Mouse (Mus musculus) kidney, embryonic 14.5 days (tissue): Measurements from ENCODE around the gene Patz1. TPM values are rescaled to one million over a fixed set of nuclear protein-coding genes. Genes with fewer than 3 reads are reported as not detected.
A peak's percentile ranks its signal among the peaks of the same experiment; 100 is the strongest.

Source experiments
- ATAC-seq: fragments of 200-750 bp; cut with Nextera tagmentation; 2 replicates; pipeline ENCODE4 v1.8.0; 2017; ENCODE audit warnings: moderate number of reproducible peaks, mild to moderate bottlenecking, moderate TSS enrichment, moderate library complexity; ENCODE audit not compliant: low FRiP score, low TSS enrichment
- H3K27ac ChIP-seq: fragments of 300-500 bp; sonication (generic); 2 replicates; pipeline ENCODE4 v1.5.1; 2014; ENCODE audit warnings: low read depth, mild to moderate bottlenecking, low read length, moderate library complexity, mixed read lengths
- H3K27me3 ChIP-seq: fragments of 300-500 bp; sonication (generic); 2 replicates; pipeline ENCODE4 v1.6.1; 2014; ENCODE audit warnings: mild to moderate bottlenecking, low read length; ENCODE audit not compliant: control insufficient read depth, insufficient read depth
- H3K36me3 ChIP-seq: fragments of 300-500 bp; sonication (generic); 2 replicates; pipeline ENCODE4 v1.6.1; 2014; ENCODE audit warnings: low read length, mixed read lengths; ENCODE audit not compliant: control insufficient read depth, insufficient read depth
- H3K4me1 ChIP-seq: fragments of 300-500 bp; sonication (generic); 2 replicates; pipeline ENCODE4 v1.6.1; 2014; ENCODE audit warnings: low read length, mixed read lengths; ENCODE audit not compliant: control insufficient read depth, insufficient read depth
- H3K4me2 ChIP-seq: fragments of 300-500 bp; sonication (generic); replicated peaks from 2 replicates; pipeline ENCODE4 v1.6.1; 2014; ENCODE audit warnings: low read depth, mild to moderate bottlenecking, low read length
- H3K4me3 ChIP-seq: fragments of 300-500 bp; sonication (generic); 2 replicates; pipeline ENCODE4 v1.5.1; 2014; ENCODE audit warnings: mild to moderate bottlenecking, low read length
- H3K9ac ChIP-seq: fragments of 300-500 bp; sonication (generic); 2 replicates; pipeline ENCODE4 v1.6.1; 2014; ENCODE audit warnings: low read depth, mild to moderate bottlenecking, low read length, moderate library complexity
- H3K9me3 ChIP-seq: fragments of 300-500 bp; sonication (generic); 2 replicates; pipeline ENCODE4 v1.6.1; 2016; ENCODE audit warnings: low read length; ENCODE audit not compliant: control insufficient read depth
- whole genome bisulfite sequencing: fragments of 180-500 bp; shearing (Covaris S2); extraction: QIAGEN DNeasy Blood & Tissue Kit; methylation state at CpG from one replicate; pipeline ENCODE4 v1.1.7; 2014; 5-methylcytosine and 5-hydroxymethylcytosine counted together
- polyA plus RNA-seq: library from polyadenylated mRNA; unstranded; fragments of >200 nt; fragmentation: Nextera tagmentation; extraction: Ambion mirVana; gene quantifications from 2 replicates; pipeline ENCODE4 v1.2.1, GENCODE M21; 2014

Gene Patz1
- polyA plus RNA-seq, 1 experiment from 2014 or later, result 76.6 TPM

DNA sequence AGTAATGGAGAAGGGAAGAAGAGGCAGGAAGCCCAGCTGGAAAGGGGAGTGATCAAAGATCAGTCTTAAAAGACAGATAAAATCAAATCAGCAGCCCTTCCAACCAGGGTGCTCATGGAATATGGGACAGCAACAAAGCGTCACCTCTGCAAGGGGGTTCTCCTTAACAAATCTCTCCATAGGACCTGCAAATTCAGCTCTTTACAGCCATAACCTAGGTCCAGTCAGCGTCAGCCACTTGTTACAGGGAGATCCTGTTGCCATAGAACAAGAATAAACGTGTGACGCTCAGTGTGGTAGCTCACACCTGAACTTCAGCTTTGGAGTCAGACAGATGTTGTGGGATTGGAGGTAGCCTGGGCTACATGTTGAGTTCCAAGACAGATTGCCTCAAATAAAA is 19.4 kb upstream of the Patz1 start:
- H3K4me2 ChIP-seq, result no peak overlapping the region
- no peak overlapping the region for H3K4me3 ChIP-seq
- no peaks in the 10 kb centered on the region for H3K27me3 ChIP-seq
- H3K9me3 ChIP-seq, result no peaks in the 10 kb centered on the region
- no peaks in the 10 kb centered on the region for H3K36me3 ChIP-seq
- H3K27ac ChIP-seq, result no peak overlapping the region
- H3K9ac ChIP-seq, result no peak overlapping the region
- peaks cover 10% of the 10 kb centered on the region; the same call in 1 of the 2 replicates for H3K4me1 ChIP-seq
- no peak for ATAC-seq
- 14% methylated on average over 4 of the region's 4 CpGs for WGBS

DNA sequence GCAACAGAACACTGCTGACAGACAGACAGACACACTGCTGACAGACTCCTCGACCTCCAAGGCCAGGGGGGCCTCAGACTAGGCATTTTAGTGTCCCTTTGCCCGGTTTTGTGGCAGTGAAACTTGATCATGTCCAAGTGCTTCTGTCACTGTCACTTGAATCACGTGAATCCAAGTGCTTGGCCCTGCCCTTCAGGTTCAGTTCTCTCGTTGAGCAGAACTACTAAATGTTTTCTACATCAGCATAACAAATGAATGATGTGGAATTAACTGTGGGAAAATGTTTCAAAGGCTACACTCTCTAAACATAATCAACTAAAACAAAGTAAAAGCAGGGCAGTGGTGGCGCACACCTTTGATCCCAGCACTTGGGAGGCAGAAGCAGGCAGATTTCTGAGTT is 10.3 kb upstream of the Patz1 start:
- WGBS, result 52% methylated on average over 5 of the region's 5 CpGs
- Histone ChIP-seq H3K4me3 (no peak overlapping the region), H3K9ac (no peak overlapping the region), H3K4me1 (no peaks in the 10 kb centered on the region), H3K9me3 (peaks cover 5% of the 10 kb centered on the region; the same call in 1 of the 2 replicates), H3K27ac (no peak overlapping the region), H3K4me2 (no peak overlapping the region), H3K27me3 (no peaks in the 10 kb centered on the region), H3K36me3 (no peaks in the 10 kb centered on the region)
- ATAC-seq, result no peak

DNA sequence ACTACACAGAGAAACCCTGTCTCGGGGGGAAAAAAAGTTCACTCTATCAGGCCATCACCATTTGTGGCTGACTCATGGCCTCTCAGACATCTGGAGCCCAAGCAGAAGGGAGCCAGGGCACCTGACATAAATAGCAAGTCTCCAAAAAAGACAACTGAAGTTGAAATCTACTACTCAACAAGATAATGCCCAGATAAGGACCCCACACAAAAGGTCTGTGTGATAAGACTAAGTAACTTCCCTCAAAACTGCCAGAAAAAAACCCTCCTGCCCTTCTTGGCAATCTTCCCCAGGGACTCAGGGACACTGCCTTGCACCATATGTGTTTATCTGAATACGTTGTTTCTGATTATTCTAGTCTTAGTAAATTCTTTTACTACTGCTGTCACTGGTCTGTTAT is 8.9 kb upstream of the Patz1 start:
- H3K9ac ChIP-seq, result no peak overlapping the region
- no peak overlapping the region for H3K4me2 ChIP-seq
- H3K27me3 ChIP-seq, result no peaks in the 10 kb centered on the region
- ATAC-seq, result no peak
- H3K9me3 ChIP-seq, result peaks cover 5% of the 10 kb centered on the region; the same call in 1 of the 2 replicates
- 84% methylated on average over 2 of the region's 2 CpGs for WGBS
- H3K4me3 ChIP-seq, result no peak overlapping the region
- H3K4me1 ChIP-seq, result no peaks in the 10 kb centered on the region
- no peak overlapping the region for H3K27ac ChIP-seq
- H3K36me3 ChIP-seq, result no peaks in the 10 kb centered on the region

DNA sequence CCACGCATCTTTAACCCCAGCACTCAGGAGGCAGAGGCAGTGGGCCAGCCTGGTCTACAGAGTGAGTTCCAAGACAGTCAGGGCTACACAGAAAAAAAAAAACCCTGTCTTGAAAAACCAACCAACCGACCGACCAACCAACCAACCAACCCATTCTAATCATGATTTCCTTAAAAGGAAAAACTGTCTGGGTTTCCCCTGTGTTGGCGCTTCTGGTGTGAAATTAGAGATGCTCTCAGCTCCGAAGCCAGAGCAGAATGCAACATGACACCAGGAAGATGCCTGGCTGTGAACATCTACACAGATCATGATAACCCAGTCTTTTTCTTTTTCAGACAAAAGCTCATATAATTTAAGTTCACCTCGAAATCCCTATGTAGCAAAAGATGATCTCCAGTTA is 5.8 kb upstream of the Patz1 start:
- no peak for ATAC-seq
- Histone ChIP-seq H3K4me3 (no peak overlapping the region), H3K27me3 (no peaks in the 10 kb centered on the region), H3K9me3 (peaks cover 5% of the 10 kb centered on the region; the same call in 1 of the 2 replicates), H3K36me3 (no peaks in the 10 kb centered on the region), H3K4me1 (peaks cover 5% of the 10 kb centered on the region; the same call in 1 of the 2 replicates), H3K4me2 (no peak overlapping the region), H3K9ac (no peak overlapping the region), H3K27ac (no peak overlapping the region)
- WGBS, result 64% methylated on average over 6 of the region's 6 CpGs

DNA sequence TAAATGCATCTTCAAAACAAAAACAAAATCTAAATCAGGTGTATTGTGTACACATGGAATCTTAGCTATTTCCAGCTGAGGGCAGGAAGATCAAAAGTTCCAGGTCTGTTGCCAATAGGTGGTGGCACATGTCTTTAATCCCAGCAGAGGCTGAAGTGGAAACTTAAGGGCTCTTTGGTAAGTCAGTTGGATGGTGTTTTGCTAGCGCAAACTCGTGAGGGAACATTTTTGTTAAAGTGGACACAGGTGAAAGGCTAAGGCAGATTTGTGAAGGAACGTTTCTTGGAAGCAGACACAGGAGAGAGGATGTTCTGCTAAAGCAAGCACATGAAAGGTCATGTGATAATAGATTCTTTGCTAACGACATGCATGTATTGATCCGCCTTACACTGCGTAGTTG is 5.0 kb upstream of the Patz1 start:
- Histone ChIP-seq H3K27me3 (no peaks in the 10 kb centered on the region), H3K4me2 (no peak overlapping the region), H3K4me3 (no peak overlapping the region), H3K4me1 (peaks cover 9% of the 10 kb centered on the region), H3K36me3 (no peaks in the 10 kb centered on the region), H3K9me3 (peaks cover 5% of the 10 kb centered on the region; the same call in 1 of the 2 replicates), H3K27ac (no peak overlapping the region), H3K9ac (no peak overlapping the region)
- no peak for ATAC-seq
- 92% methylated on average over 6 of the region's 6 CpGs for WGBS

DNA sequence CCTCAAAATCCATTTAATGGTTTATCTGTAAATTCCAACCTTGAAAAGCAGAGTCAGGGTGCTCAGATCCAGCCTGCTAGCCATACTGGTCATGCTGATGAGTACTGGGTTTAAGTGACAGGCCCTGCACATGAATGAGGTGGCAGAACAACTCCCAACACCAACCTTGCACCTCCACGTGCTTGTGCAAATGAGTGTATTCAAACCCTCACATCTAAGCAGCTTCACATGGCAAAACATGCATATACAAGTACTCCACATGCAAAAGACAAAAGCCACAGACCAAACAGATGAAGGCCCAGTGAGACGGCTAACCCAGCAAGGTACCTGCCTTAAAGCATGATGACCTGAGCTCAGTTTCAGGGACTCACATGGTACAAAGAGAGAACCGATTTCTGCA is 2.7 kb upstream of the Patz1 start:
- H3K4me1 ChIP-seq, result peaks cover 9% of the 10 kb centered on the region
- H3K9ac ChIP-seq, result no peak overlapping the region
- no peak for ATAC-seq
- no peaks in the 10 kb centered on the region for H3K36me3 ChIP-seq
- H3K4me2 ChIP-seq, result no peak overlapping the region
- no peak overlapping the region for H3K4me3 ChIP-seq
- H3K27ac ChIP-seq, result no peak overlapping the region
- no peaks in the 10 kb centered on the region for H3K27me3 ChIP-seq
- peaks cover 5% of the 10 kb centered on the region; the same call in 1 of the 2 replicates for H3K9me3 ChIP-seq
- WGBS, result 91% methylated on average over 3 of the region's 3 CpGs

DNA sequence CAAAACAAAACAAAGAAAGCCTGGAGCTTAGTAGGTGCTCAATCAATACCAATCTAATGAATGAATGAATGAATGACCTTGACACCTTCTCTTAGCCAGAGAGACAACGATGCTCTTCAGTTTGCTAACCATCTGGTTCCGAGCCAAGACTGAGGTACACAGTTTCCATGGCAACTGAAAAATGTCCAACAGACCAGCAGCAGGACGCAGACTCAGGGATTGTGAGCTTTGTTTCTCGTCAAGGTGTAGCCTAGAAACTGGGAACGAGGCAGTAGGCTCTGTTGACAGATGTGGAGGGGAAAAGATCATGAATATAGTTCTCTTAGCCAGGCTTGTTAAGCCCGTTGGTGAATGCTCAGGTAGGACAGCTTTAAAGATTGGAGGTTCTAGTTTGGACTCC is 1.5 kb upstream of the Patz1 start:
- no peaks in the 10 kb centered on the region for H3K36me3 ChIP-seq
- H3K27ac ChIP-seq, result peak overlapping the region; percentile 100
- no peaks in the 10 kb centered on the region for H3K9me3 ChIP-seq
- H3K4me1 ChIP-seq, result peaks cover 9% of the 10 kb centered on the region
- no peak overlapping the region for H3K4me2 ChIP-seq
- WGBS, result 67% methylated on average over 6 of the region's 6 CpGs
- ATAC-seq, result no peak
- no peak overlapping the region for H3K4me3 ChIP-seq
- no peaks in the 10 kb centered on the region for H3K27me3 ChIP-seq
- no peak overlapping the region for H3K9ac ChIP-seq

DNA sequence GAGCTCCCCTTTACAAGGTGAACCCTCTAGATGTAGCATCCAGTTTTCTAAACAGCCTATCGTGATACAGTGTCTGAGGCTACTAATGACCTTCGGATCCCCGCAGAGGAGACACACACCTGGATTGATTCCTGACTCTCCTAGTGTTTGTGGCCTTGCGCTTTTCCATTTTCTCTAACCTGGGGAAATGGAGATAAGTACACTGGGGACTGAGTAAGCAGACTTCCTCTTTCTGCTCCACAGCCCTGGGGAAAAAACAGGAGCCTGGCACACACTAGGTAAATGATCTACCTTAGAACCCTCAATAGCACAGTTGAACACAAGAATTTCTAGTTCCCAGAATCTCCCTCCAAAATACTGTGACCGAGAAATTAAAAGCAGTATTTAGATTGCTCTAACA is 753 bp upstream of the Patz1 start:
- H3K9ac ChIP-seq, result peak overlapping the region; percentile 97; the same call in 1 of the 2 replicates
- H3K27ac ChIP-seq, result peak overlapping the region; percentile 100
- H3K4me1 ChIP-seq, result peaks cover 9% of the 10 kb centered on the region
- H3K36me3 ChIP-seq, result no peaks in the 10 kb centered on the region; the same call in 1 of the 2 replicates
- no peaks in the 10 kb centered on the region for H3K27me3 ChIP-seq
- H3K4me2 ChIP-seq, result peak overlapping the region; percentile 98
- no peak for ATAC-seq
- H3K9me3 ChIP-seq, result no peaks in the 10 kb centered on the region
- peak overlapping the region; percentile 89; the same call in 1 of the 2 replicates for H3K4me3 ChIP-seq
- WGBS, result 55% methylated on average over 5 of the region's 5 CpGs

DNA sequence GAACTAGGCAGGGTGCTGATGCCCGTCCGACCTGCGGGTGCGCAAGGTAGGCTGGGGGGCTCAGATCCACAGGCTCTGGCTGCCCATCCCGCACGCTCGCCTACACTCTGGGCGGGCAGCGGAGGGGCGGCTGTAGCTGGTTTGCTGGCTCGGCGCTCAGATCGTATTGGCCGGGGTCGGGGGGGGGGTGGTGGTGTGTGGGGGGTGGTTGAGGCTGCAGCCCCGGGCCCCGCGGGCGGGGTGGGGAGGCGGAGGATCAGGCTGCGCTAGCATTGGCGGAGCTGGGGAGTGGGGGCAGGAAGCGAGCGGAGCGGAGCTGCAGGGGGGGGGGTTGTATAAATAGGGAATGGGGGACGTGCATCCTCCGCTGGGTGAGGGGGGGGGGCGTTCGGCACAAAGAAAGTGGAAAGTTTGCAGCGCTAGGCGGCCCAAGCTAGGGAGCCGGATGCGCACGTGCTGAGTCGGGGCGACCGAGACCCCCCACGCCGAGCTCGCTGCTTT is 678 bp downstream of the Patz1 start:
- Histone ChIP-seq H3K27ac (peak overlapping the region; percentile 100), H3K9ac (peak overlapping the region; percentile 97), H3K36me3 (peaks cover 14% of the 10 kb centered on the region), H3K4me3 (peak overlapping the region; percentile 89), H3K9me3 (no peaks in the 10 kb centered on the region), H3K27me3 (no peaks in the 10 kb centered on the region), H3K4me2 (peak overlapping the region; percentile 98), H3K4me1 (peaks cover 21% of the 10 kb centered on the region)
- peak; percentile 85 for ATAC-seq
- 0% methylated on average over 35 of the region's 40 CpGs for WGBS
